Mouse (Mus musculus): ENCODE measurements around the gene Phc2. TPM values are rescaled to one million over a fixed set of nuclear protein-coding genes. Genes with fewer than 3 reads are reported as not detected.
A peak's percentile ranks its signal among the peaks of the same experiment; 100 is the strongest.

The Phc2 gene
- polyA plus RNA-seq, 1 experiment = 205 TPM

DNA sequence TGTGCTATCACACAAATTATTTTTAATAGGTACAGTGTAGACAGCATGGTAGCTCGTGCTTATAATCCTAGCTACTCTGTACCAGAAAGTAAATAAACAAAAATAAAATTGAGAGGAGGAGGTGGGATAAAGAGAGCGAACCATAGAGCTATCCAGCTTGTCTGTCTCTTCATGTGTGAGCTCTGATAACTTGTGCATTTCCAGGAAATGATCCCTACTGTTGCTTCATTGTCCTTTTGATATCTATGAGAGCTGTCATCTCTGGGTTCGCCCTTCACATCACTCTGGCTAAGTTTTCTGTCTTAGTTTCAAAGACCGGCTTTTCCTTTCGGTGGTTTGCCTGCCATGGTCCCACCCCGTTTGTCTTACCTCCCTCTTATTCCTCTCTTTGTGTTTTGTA lies 14.7 kb downstream of the Phc2 start:
- Histone ChIP-seq H3K4me3 (ENCODE audit: insufficient read depth, poor library complexity, severe bottlenecking) (no peak overlapping the region), H3ac (ENCODE audit: control insufficient read depth, insufficient read length, low read depth) (no peak overlapping the region), H3K27me3 (ENCODE audit: control insufficient read depth, insufficient read depth, insufficient read length) (no peaks in the 10 kb centered on the region), H3K79me3 (ENCODE audit: low read depth) (no peaks in the 10 kb centered on the region), H3K79me2 (ENCODE audit: control insufficient read depth, insufficient read depth) (no peaks in the 10 kb centered on the region), H3K36me3 (ENCODE audit: control insufficient read depth, insufficient read depth) (no peaks in the 10 kb centered on the region)
- TF ChIP-seq CTCF (IDR thresholded peaks at IDR 0.05; ENCODE audit: control insufficient read depth, insufficient read depth, insufficient read length) = no peak
- TF ChIP-seq CEBPB (IDR thresholded peaks at IDR 0.05; ENCODE audit: low read depth) = no peak
- TF ChIP-seq MYOG (IDR thresholded peaks at IDR 0.05; ENCODE audit: control insufficient read depth, extremely low read depth, insufficient read length) = no peak
- TF ChIP-seq MAX (IDR thresholded peaks at IDR 0.05) = no peak
- no peak for TF ChIP-seq USF1 (IDR thresholded peaks at IDR 0.05; ENCODE audit: low read depth)
- TF ChIP-seq MYOD1 (IDR thresholded peaks at IDR 0.05; ENCODE audit: control insufficient read depth, insufficient read length, low read depth) = no peak
- no peak for TF ChIP-seq FOSL1 (IDR thresholded peaks at IDR 0.05; ENCODE audit: insufficient read depth, low read length, poor library complexity, severe bottlenecking)

DNA sequence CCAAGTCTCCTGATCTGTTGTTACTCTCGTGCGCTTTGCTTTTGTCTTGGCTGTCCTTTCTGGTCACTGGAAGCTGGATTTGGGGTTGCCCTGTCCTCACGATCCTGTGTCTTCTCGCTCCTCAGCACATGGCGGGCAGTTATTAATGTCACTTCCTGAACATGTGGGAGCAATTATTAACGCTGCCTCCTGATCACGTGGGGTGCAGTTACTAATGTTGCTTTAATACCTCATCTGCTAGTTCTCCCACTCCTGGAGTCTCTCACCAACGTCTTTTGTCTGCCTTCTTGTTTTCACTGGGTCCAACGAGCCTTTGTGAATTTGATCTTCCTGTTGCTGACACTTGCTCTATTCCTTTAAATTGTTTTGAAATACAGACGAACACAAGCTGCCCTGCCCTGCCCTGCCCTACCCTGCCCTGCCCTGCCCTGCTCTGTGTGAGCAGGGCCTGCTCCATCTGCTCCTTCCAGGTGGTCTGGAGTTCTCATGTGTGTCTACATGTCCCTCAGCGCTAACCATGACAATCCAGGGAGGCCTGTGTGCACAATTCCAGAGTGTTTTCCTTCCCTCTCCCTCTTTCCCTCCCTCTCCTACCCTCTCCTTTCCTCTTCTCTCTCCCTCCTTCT lies 16.2 kb downstream of the Phc2 start:
- TF ChIP-seq USF1 (IDR thresholded peaks at IDR 0.05; ENCODE audit: low read depth) (peak; percentile 69), FOSL1 (IDR thresholded peaks at IDR 0.05; ENCODE audit: insufficient read depth, low read length, poor library complexity, severe bottlenecking) (no peak)
- no peak overlapping the region for H3ac ChIP-seq (ENCODE audit: control insufficient read depth, insufficient read length, low read depth)

DNA sequence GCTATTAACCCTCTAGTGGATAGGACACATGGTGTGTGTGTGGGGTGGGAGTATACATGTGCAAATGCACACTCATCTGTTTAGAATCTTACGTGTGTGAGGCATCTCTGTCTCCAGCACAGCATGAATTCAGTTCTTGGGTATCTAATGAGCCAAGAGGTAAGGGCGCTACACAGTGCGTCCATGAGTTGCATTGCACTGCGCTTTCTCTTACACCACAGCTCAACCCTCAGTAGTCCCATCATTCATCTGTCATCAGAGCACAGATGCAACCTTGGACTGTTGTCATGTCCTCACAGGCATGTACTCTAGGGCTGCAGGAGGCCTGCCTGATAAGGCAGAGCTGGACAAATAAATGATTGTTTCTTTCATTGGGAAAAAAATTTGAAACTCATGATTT lies 18.0 kb downstream of the Phc2 start:
- H3K27me3 ChIP-seq (ENCODE audit: control insufficient read depth, insufficient read depth, insufficient read length) = no peaks in the 10 kb centered on the region
- no peaks in the 10 kb centered on the region for H3K79me3 ChIP-seq (ENCODE audit: low read depth)
- no peaks in the 10 kb centered on the region for H3K36me3 ChIP-seq (ENCODE audit: control insufficient read depth, insufficient read depth)
- H3ac ChIP-seq (ENCODE audit: control insufficient read depth, insufficient read length, low read depth) = no peak overlapping the region
- H3K4me3 ChIP-seq (ENCODE audit: insufficient read depth, poor library complexity, severe bottlenecking) = no peak overlapping the region
- no peaks in the 10 kb centered on the region for H3K79me2 ChIP-seq (ENCODE audit: control insufficient read depth, insufficient read depth)
- no peak for TF ChIP-seq MYOD1 (IDR thresholded peaks at IDR 0.05; ENCODE audit: control insufficient read depth, insufficient read length, low read depth)
- no peak for TF ChIP-seq MAX (IDR thresholded peaks at IDR 0.05)
- TF ChIP-seq CEBPB (IDR thresholded peaks at IDR 0.05; ENCODE audit: low read depth) = no peak
- TF ChIP-seq CTCF (IDR thresholded peaks at IDR 0.05; ENCODE audit: control insufficient read depth, insufficient read depth, insufficient read length) = no peak
- TF ChIP-seq FOSL1 (IDR thresholded peaks at IDR 0.05; ENCODE audit: insufficient read depth, low read length, poor library complexity, severe bottlenecking) = no peak
- no peak for TF ChIP-seq USF1 (IDR thresholded peaks at IDR 0.05; ENCODE audit: low read depth)
- no peak for TF ChIP-seq MYOG (IDR thresholded peaks at IDR 0.05; ENCODE audit: control insufficient read depth, extremely low read depth, insufficient read length)

More for the DNA sequence above, 16.2 kb downstream of the Phc2 start:
- no peaks in the 10 kb centered on the region for H3K79me2 ChIP-seq (ENCODE audit: control insufficient read depth, insufficient read depth)
- no peaks in the 10 kb centered on the region for H3K79me3 ChIP-seq (ENCODE audit: low read depth)
- H3K36me3 ChIP-seq (ENCODE audit: control insufficient read depth, insufficient read depth) = no peaks in the 10 kb centered on the region
- no peaks in the 10 kb centered on the region for H3K27me3 ChIP-seq (ENCODE audit: control insufficient read depth, insufficient read depth, insufficient read length)
- H3K4me3 ChIP-seq (ENCODE audit: insufficient read depth, poor library complexity, severe bottlenecking) = no peak overlapping the region

DNA sequence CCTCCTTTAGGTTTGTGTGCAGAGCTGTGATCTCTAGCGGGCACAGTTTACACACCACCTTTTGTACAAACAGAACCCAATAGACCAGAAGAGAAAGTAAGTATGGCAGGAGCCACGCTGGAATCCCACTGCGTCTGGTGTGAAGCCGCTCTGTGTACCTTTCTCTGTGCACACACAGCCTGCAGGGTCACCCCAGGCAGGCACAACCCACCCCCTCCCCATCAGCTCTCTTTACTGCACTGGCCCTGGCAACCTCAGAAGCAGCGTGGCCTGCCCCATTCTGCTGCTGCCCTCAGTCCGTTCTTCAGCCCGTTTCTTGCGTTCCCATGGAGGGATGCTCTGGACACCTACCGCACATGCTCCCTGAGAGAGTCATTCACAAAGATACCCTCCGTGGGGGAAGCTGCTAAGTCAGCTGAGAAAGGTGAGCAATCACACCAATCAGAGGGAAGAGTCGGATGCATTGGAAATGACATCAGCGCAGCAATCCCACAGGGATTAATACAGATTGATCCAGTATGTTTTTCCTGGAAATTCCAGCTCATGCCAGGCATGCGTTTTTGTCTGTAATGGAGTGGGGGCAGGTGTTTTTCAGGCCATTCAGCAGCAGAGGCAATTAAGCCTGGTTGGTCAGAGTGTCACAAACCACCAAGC lies 24.2 kb downstream of the Phc2 start:
- Histone ChIP-seq H3ac (ENCODE audit: control insufficient read depth, insufficient read length, low read depth) (no peak overlapping the region), H3K27me3 (ENCODE audit: control insufficient read depth, insufficient read depth, insufficient read length) (no peaks in the 10 kb centered on the region), H3K36me3 (ENCODE audit: control insufficient read depth, insufficient read depth) (no peaks in the 10 kb centered on the region), H3K4me3 (ENCODE audit: insufficient read depth, poor library complexity, severe bottlenecking) (no peak overlapping the region), H3K79me3 (ENCODE audit: low read depth) (no peaks in the 10 kb centered on the region), H3K79me2 (ENCODE audit: control insufficient read depth, insufficient read depth) (no peaks in the 10 kb centered on the region)
- TF ChIP-seq MYOD1 (IDR thresholded peaks at IDR 0.05; ENCODE audit: control insufficient read depth, insufficient read length, low read depth) (peak; percentile 10), FOSL1 (IDR thresholded peaks at IDR 0.05; ENCODE audit: insufficient read depth, low read length, poor library complexity, severe bottlenecking) (no peak), CEBPB (IDR thresholded peaks at IDR 0.05; ENCODE audit: low read depth) (no peak)

DNA sequence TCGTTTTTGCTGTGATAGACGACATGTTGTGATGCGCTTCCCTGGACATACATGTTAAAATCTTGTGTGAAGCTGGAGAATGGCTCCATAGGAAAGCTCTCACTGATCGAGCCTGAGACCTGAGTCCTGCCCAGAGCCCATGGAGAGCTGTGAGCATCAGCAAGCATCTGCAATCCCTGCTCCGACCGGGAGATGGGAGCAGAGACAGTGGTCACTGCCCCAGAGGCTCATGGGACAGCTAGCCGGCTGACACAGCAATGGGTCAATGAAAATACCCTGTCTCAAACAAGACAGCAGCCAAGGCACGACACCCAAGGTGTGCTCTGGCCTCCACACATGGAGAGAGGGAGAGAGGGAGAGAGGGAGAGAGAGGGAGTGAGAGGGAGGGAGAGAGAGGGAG lies 26.6 kb downstream of the Phc2 start:
- H3K4me3 ChIP-seq (ENCODE audit: insufficient read depth, poor library complexity, severe bottlenecking) = no peak overlapping the region
- no peaks in the 10 kb centered on the region for H3K36me3 ChIP-seq (ENCODE audit: control insufficient read depth, insufficient read depth)
- TF ChIP-seq CTCF (IDR thresholded peaks at IDR 0.05; ENCODE audit: control insufficient read depth, insufficient read depth, insufficient read length) (no peak), CEBPB (IDR thresholded peaks at IDR 0.05; ENCODE audit: low read depth) (no peak), MYOG (IDR thresholded peaks at IDR 0.05; ENCODE audit: control insufficient read depth, extremely low read depth, insufficient read length) (no peak), FOSL1 (IDR thresholded peaks at IDR 0.05; ENCODE audit: insufficient read depth, low read length, poor library complexity, severe bottlenecking) (no peak), MAX (IDR thresholded peaks at IDR 0.05) (no peak), MYOD1 (IDR thresholded peaks at IDR 0.05; ENCODE audit: control insufficient read depth, insufficient read length, low read depth) (no peak), USF1 (IDR thresholded peaks at IDR 0.05; ENCODE audit: low read depth) (no peak)

DNA sequence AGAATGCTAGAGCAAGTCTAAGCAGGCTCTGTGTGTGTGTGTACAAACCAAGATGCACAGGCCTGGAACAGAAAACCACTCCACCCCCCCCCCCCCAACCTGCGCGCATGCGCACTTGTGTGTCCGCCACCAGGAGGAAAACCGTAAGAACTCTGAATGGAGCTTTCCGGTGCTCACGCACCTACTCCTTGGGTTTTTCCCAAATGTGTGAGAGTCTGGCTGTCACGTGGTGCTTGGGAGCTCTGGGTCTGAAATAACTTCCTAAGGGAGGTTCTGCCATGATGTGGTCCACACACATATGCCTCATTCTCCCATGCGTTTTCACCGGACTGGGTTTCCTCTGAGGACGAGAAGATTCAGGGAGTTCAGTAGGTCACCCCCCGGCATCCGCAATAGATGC lies 27.8 kb downstream of the Phc2 start:
- Histone ChIP-seq H3K79me3 (ENCODE audit: low read depth) (no peaks in the 10 kb centered on the region), H3K27me3 (ENCODE audit: control insufficient read depth, insufficient read depth, insufficient read length) (no peaks in the 10 kb centered on the region), H3K36me3 (ENCODE audit: control insufficient read depth, insufficient read depth) (no peaks in the 10 kb centered on the region), H3K79me2 (ENCODE audit: control insufficient read depth, insufficient read depth) (no peaks in the 10 kb centered on the region), H3K4me3 (ENCODE audit: insufficient read depth, poor library complexity, severe bottlenecking) (no peak overlapping the region), H3ac (ENCODE audit: control insufficient read depth, insufficient read length, low read depth) (no peak overlapping the region)
- no peak for TF ChIP-seq MAX (IDR thresholded peaks at IDR 0.05)
- TF ChIP-seq FOSL1 (IDR thresholded peaks at IDR 0.05; ENCODE audit: insufficient read depth, low read length, poor library complexity, severe bottlenecking) = no peak
- TF ChIP-seq MYOG (IDR thresholded peaks at IDR 0.05; ENCODE audit: control insufficient read depth, extremely low read depth, insufficient read length) = no peak
- no peak for TF ChIP-seq CEBPB (IDR thresholded peaks at IDR 0.05; ENCODE audit: low read depth)
- no peak for TF ChIP-seq CTCF (IDR thresholded peaks at IDR 0.05; ENCODE audit: control insufficient read depth, insufficient read depth, insufficient read length)
- TF ChIP-seq USF1 (IDR thresholded peaks at IDR 0.05; ENCODE audit: low read depth) = no peak
- no peak for TF ChIP-seq MYOD1 (IDR thresholded peaks at IDR 0.05; ENCODE audit: control insufficient read depth, insufficient read length, low read depth)

More for the DNA sequence above, 26.6 kb downstream of the Phc2 start:
- H3ac ChIP-seq (ENCODE audit: control insufficient read depth, insufficient read length, low read depth) = no peak overlapping the region
- H3K79me2 ChIP-seq (ENCODE audit: control insufficient read depth, insufficient read depth) = no peaks in the 10 kb centered on the region
- no peaks in the 10 kb centered on the region for H3K27me3 ChIP-seq (ENCODE audit: control insufficient read depth, insufficient read depth, insufficient read length)
- no peaks in the 10 kb centered on the region for H3K79me3 ChIP-seq (ENCODE audit: low read depth)

Data from C2C12 (cell line).